Mouse (Mus musculus): ENCODE measurements around the gene Zmiz1.

The Zmiz1 gene

GRCm38 (mm10) chr14:25459016-25459393, at the start of gene Zmiz1:
TSS of gene Zmiz1 (plus strand) at chr14:25459185.
- in situ Hi-C loops (cut with MboI, MseI): no loop called here

- in situ Hi-C loops (cut with MboI, MseI): no loop called here
These were observed 47.0 kb upstream of the Zmiz1 start for GRCm38 (mm10) chr14:25411848-25412527.

- in situ Hi-C loops (cut with MboI, MseI): no loop called here
These were observed 46.2 kb upstream of the Zmiz1 start for GRCm38 (mm10) chr14:25412811-25413210.

GRCm38 (mm10) chr14:25413510-25413909, 45.5 kb upstream of the Zmiz1 start:
- in situ Hi-C loops (cut with MboI, MseI): no loop called here

- in situ Hi-C loops (cut with MboI, MseI): no loop called here
These were observed 44.9 kb upstream of the Zmiz1 start for GRCm38 (mm10) chr14:25414115-25414514.

- in situ Hi-C loops (cut with MboI, MseI): no loop called here
These were observed 38.8 kb upstream of the Zmiz1 start for GRCm38 (mm10) chr14:25420001-25420690.

GRCm38 (mm10) chr14:25420987-25421386, 38.0 kb upstream of the Zmiz1 start:
- in situ Hi-C loops (cut with MboI, MseI): no loop called here

GRCm38 (mm10) chr14:25421596-25422001, 37.4 kb upstream of the Zmiz1 start:
- in situ Hi-C loops (cut with MboI, MseI): no loop called here

GRCm38 (mm10) chr14:25422946-25423345, 36.0 kb upstream of the Zmiz1 start:
- in situ Hi-C loops (cut with MboI, MseI): no loop called here

- in situ Hi-C loops (cut with MboI, MseI): no loop called here
These were observed 35.1 kb upstream of the Zmiz1 start for GRCm38 (mm10) chr14:25423721-25424443.

GRCm38 (mm10) chr14:25438255-25438654, 20.7 kb upstream of the Zmiz1 start:
- in situ Hi-C loops (cut with MboI, MseI): no loop called here

GRCm38 (mm10) chr14:25440116-25440515, 18.9 kb upstream of the Zmiz1 start:
- in situ Hi-C loops (cut with MboI, MseI): no loop called here

GRCm38 (mm10) chr14:25440777-25441176, 18.2 kb upstream of the Zmiz1 start:
- in situ Hi-C loops (cut with MboI, MseI): no loop called here

- in situ Hi-C loops (cut with MboI, MseI): no loop called here
These were observed 17.5 kb upstream of the Zmiz1 start for GRCm38 (mm10) chr14:25441469-25441868.

- in situ Hi-C loops (cut with MboI, MseI): no loop called here
These were observed 16.3 kb upstream of the Zmiz1 start for GRCm38 (mm10) chr14:25442676-25443075.

- in situ Hi-C loops (cut with MboI, MseI): no loop called here
These were observed 11.7 kb upstream of the Zmiz1 start for GRCm38 (mm10) chr14:25447136-25447775.

- in situ Hi-C loops (cut with MboI, MseI): no loop called here
These were observed 10.5 kb upstream of the Zmiz1 start for GRCm38 (mm10) chr14:25448471-25448870.

GRCm38 (mm10) chr14:25451099-25451667, 7.8 kb upstream of the Zmiz1 start:
- in situ Hi-C loops (cut with MboI, MseI): no loop called here

GRCm38 (mm10) chr14:25451699-25452632, 7.0 kb upstream of the Zmiz1 start:
- in situ Hi-C loops (cut with MboI, MseI): no loop called here

- in situ Hi-C loops (cut with MboI, MseI): no loop called here
These were observed 6.4 kb upstream of the Zmiz1 start for GRCm38 (mm10) chr14:25452633-25453025.

Measured in regulatory T cell (primary cell).